Mouse (Mus musculus): ENCODE results near the gene Lman2l.

The Lman2l gene

DNA sequence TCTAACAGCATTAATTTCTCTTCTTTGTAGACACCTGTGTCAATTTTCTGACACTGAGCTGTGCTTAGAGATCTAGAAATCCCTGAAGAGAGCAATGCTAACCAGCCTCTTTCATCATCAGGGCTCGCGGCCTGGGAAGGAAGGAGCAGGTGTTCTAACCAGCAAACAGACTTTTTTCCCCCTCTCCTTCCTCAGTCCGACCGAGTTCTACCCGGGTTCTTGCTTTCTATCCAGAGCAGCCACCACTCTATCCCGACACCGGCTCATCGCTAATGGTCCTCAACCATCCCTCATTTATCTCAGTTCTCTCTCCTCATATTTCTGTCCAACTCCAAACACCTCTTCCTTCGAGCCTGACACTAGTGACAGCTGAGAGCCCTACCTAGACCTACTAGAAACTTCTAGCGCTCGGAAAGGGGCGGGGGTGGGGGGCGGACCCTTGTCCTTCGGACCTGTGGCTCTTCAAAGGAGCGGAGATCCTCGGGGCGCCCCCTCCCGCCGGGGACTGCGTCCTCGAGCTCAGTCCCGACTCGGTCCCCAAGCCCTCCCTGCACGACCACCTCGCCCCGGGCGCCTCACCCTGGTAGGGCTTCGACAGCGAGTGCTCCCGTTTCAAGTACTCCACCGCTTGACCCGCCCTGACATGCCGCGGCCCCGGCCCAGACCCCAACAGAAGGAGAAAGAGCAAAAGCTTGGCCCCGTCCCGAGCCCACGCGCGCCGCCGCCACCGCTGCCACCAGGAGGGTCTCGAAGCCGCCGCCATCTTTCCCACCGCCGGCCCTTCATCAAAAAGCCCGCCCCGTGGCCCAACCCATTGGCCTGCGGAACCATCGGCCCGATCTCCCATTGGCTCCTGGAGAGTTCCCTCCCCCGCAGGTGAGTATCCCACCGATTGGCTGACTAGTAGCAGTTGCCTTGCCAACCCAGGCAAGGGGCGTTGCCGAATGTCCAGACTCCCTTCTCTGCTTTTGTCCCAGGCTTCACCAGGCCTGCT is at the start of gene Lman2l:
Gene Lman2l, minus strand, starts transcription at position 801 of the 994 bp plus-strand sequence.
- DNase-seq (ENCODE audit: low spot score in 2 of 2) = peak; percentile 92 to 96

DNA sequence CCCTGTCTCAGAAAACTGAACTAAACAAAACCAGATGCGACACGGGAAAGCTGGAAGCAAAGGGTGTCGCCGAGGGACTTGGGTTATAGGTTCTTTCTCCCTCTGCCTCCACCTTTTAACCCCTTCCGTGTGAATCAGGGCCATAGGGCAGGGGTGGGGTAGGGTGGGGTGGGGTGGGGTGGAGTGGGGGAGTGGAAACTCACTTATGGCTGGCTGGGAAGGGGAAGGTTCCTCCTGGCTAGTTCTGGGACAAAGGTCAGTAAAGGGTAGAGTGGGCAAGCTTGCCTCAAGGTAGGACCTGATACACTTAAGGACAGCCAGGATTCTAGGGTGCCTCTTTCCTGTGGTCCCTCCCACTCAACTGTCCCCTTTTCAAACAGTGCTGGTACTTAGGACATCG is 48.2 kb upstream of the Lman2l start:
- no peak for DNase-seq (ENCODE audit: low spot score in 2 of 2)

GRCm38 (mm10) chr1:36492416-36493139 is 47.5 kb upstream of the Lman2l start:
- peak; percentile 54 to 72 for DNase-seq (ENCODE audit: low spot score in 2 of 2)

DNA sequence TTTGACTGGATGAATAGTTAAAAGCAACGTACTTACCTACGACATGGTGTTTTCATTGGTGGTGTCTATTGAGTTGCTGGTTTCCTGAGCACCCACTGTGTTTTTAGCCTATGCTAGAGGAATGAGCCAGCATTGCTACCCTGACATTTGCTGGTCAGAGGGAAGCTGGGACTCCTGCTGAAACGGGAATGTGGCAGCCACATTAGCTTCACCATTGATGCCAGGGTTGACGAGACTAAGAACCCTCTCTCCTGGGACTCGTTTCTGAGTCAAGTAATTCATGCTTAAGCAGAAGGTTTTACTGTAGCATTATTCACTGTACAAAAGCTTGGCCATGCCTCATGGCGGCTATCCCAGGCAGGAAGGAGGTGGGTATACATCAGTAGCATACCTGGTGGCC is 44.6 kb upstream of the Lman2l start:
- no peak for DNase-seq (ENCODE audit: low spot score in 2 of 2)

DNA sequence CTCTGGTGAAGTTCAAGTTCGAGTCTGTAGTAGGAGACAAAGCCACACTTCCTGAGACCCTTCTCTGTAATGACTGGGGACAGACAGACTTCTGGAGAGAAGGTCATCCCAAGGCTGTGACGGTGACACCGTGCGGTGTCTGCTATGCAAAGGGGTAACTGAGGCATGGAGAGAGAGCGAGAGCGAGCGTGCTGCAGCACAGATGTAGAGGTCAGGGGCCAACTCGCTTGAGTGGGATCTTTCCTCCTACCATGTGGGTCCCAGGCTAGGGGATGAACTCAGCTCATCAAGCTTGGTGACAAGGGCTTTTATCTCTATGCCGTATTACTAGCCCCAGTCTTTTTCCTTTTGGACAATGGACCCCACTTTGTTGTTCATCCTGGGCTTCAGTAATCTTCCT is 42.0 kb upstream of the Lman2l start:
- no peak for DNase-seq (ENCODE audit: low spot score in 2 of 2)

DNA sequence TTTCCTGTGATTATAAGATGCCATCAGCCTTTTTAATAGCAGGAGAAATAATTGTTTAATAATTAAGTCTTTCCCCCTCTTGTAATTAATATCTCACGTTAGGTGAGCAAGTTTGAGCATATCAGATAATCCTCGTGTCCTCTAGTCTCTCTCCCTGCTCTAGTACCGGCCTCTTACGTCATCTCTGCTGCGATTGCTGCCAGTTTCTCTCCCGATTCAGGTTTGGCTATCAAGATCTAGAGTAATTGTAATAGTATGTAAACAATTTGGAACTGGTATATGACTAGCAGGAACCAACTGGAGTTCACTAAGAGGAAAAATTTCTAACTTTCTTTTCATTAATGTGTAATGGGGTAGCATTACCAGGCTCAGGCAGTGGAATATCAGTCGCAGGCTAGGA is 40.0 kb upstream of the Lman2l start:
- DNase-seq (ENCODE audit: low spot score in 2 of 2) = no peak

DNA sequence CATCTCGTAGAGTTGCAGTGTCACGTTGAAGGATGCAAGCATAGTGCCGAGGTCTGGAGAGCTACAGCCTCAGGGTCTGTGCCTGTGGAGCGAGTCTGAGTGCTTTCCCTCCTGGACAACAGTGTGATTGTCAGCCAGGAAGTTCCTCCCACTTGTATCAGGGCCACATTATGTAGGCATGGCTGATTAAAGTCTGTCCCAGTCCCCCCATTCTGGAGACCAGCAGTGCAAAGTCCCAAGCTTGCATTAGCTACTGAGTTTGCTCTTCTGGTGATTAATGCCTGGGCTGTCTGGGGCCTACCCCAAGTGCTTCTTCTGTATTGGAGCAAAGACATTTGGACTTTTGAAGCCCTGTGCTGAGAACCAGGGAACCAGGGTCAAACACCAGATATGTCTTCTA is 38.8 kb upstream of the Lman2l start:
- no peak for DNase-seq (ENCODE audit: low spot score in 2 of 2)

DNA sequence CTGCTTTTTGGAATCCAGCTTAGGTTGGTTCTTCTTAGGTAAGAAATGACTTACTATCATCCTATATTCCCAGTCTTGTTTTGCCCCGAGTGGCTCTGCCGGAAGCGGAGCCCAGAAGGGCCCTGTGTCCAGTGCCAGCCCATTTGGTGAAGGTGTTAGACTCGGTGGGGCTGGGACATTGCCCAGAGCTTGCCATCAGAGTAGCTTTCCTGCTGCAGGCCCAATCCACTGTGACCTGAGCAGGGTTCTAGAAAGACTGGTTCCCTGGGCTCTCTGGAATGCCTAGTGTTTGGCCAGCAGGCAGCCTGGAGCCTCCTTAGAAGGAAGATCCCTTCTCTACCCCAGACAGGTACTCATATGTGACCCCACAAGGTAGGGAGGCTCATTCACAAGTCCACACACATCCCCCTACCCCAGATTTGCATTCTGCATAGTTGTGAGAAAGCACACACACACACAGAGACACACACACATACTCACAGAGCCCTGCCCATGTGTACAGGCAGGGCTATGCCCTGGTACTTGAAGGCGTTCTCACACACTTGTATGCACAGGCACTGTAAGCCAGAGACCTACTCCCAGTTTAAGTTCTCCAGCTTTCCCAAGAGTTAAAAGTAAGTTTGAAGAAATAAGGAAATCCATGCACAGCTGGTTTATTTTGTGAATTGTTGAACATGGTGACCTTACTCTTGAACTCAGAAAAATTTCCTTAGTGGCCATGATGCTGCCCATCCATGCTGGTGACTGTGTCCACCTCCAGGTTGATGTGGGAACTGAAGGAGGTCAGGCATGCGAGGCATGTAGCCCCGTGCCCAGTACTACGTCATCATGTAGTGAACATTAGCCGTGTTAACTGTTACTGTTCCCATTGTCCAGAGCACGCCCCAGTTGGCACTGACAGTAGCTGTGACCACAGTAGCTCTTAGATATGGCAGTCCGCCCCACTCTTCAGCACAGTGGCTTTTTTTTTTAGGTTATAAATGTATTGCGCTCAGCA is 35.1 kb upstream of the Lman2l start:
- DNase-seq (ENCODE audit: low spot score in 2 of 2) = no peak

- DNase-seq (ENCODE audit: low spot score in 2 of 2) = no peak
Measured at GRCm38 (mm10) chr1:36478343-36478795, 33.3 kb upstream of the Lman2l start.

DNA sequence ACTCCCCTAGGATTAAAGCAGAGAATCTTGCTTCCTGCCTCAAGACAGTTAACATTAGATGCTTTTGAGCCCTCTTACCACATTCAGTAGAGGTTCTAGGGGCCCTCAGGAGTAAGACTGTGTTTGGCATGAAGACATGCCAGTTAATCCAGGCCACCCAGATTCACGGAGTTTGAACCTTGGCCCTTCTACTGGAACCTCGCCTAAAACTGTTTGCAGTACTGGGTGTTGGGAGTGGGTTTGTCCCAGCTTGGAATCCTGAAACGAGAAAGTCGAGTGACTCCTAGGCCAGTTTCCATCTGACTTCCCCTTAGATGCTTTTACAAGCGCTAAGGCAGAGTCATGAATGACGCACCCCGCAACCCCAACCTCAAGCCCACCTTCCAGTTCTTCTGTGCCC is 31.4 kb upstream of the Lman2l start:
- DNase-seq (ENCODE audit: low spot score in 2 of 2) = no peak

DNA sequence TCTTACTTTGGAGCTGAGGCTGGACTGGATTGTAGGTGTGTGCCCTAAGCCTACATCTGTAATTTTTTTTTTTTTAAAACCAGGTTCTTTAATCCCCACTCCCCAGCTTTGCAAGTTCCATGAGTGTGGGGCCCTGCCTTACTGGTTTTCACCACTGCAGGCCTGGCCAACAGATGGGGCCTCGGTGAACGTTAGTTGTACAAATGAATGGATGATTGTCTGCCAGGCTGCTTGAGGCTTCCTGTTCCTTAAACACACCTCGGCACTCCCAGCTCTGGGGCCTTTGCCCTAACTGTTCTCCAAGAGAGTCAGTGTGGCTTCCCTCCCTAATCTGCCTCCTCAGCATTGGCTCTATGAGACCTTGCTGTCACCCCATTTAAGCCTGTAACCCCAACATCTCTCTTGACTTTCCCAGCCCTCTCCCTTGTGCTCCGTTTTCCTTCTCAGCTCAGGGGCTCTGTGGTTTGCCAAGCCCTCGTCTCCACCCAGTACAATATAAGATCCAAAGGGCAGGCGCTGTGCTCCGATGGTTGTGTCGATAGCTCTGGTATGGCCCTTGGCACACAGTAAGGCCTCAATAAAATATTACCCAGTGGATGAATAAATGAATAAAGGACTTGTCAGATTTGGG is 30.5 kb upstream of the Lman2l start:
- no peak for DNase-seq (ENCODE audit: low spot score in 2 of 2)

GRCm38 (mm10) chr1:36474646-36475045 is 29.6 kb upstream of the Lman2l start:
- DNase-seq (ENCODE audit: low spot score in 2 of 2) = no peak

GRCm38 (mm10) chr1:36473211-36473780 is 28.2 kb upstream of the Lman2l start:
- no peak for DNase-seq (ENCODE audit: low spot score in 2 of 2)

GRCm38 (mm10) chr1:36472106-36472440 is 27.0 kb upstream of the Lman2l start:
- DNase-seq (ENCODE audit: low spot score in 2 of 2) = no peak

DNA sequence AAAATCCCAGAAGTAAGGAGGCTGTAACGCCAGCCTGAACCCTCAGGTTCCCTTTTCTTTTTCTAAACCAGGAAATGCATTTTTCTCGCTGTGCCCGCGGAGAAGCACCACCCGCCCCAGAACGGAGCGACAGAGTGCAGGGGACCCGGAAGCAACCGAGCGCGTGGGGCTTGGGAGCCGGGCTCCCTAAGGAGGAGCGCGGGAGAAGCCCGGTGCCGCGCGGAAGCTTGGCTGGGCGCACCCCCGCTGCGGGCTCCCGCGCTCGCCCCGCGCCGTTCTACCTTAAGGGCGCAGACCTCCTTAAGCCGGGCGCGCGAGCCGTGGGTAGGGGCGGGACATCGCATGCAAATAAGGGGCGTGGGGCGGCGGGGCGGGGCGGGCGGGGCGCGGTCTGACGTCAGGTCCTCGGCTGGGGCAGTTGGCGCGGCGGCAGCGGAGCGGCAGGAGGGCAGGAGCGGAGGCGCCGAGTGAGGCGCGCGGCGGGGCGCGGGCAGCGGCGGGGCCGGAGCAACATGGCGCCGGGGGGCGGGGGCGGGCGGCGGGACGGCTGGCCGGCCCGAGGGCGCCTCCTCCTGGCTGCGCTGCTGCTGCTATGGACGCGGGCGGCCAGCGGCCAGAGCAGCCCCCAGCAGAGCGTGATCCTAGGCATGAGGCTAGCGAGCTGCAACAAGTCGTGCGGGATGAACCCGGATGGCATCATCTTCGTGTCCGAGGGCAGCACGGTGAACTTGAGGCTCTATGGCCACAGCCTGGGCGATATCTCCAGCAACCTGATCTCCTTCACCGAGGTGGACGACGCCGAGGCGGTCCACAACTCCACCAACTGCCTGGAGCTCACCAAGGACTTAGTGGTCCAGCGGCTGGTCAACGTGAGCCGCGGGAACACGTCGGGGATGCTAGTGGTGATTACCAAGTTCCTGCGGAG is 26.4 kb upstream of the Lman2l start, which contains the start of gene Cnnm4:
Gene Cnnm4, plus strand, starts transcription at position 440 of the 925 bp plus-strand sequence.
- peak; percentile 84 to 88 for DNase-seq (ENCODE audit: low spot score in 2 of 2)

DNA sequence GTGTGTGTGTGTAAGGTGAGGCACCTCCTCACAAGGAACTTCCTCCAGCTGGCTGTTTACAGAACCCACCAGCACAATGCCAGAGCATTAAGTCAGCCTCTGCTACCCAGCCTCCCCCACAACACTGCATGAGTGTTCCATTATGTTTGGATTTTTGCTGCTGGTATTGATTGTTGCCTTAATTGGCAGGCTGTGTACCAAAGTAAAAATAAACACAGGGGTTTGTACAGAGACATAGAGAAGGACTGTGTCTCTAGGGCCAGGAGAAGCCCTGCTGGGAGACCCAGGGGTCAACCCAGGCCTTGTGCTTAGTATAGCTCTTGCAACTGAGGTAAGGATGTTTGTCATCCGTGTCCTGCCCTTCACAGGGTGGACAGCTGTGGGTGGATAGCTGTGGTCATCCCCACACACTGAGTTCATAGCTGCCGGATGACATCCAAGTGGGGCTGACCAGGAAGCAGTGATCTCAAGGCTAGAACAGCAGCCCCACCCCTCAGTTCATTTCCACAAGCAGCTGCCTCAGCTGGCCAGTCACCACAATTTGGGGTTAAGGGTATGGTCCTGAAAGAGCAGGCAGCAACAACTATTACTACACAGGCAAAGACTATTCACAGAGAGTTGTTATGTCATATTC is 24.9 kb upstream of the Lman2l start:
- DNase-seq (ENCODE audit: low spot score in 2 of 2) = peak in 1 of 2 experiments; percentile 30

- no peak for DNase-seq (ENCODE audit: low spot score in 2 of 2)
Measured at GRCm38 (mm10) chr1:36467446-36467845, 22.4 kb upstream of the Lman2l start.

DNA sequence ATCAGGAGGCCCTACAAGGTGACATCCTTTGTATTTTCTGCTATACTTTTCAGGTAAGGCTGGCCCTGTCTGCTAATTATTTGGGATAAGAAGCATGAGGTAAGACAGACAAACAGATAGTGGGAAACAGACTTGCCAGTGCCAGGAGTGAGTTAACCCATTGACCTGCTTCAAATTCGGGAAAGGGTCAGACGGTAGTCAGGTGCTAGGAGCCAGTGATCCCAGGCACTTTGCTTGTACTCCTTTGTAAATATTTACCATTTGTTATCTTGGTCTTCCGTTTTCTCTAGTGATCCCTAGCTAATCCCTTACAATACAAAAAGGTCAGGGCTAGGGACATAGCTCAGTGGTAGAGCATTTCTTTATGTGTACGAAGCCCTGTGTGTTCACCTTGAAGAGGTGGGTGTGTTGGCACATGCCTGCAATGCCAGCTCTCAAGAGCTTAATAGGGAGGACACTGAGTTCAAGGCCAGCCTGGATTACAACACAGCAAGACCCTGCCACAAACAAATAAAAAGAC is 20.6 kb upstream of the Lman2l start:
- no peak for DNase-seq (ENCODE audit: low spot score in 2 of 2)

DNA sequence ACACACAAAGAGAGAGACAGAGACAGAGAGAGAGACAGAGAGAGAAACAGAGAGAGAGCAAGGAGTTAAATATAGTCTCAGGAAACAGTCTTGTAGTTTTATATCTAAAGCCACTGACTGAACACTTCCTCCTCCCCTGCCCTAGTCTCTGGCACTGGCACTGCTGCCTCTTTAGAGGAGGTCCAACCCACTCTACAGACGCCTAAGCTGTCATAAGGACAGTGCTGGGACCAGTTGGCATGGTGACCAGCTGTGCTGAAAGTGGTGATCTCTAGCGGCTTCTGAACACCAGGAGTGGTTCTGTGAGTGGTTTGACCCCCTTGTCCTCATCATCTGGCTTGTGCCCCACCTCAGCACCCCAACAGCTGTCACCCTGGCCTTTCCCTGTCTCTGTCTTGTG is 16.8 kb upstream of the Lman2l start:
- DNase-seq (ENCODE audit: low spot score in 2 of 2) = no peak
